Mouse (Mus musculus): ENCODE results near the gene Zcwpw1.
"Not testable (repeated sequence)": the region's sequence is repeated elsewhere in the genome, so short reads cannot be mapped to it uniquely, and the experiment has no call there.

The Zcwpw1 gene

DNA sequence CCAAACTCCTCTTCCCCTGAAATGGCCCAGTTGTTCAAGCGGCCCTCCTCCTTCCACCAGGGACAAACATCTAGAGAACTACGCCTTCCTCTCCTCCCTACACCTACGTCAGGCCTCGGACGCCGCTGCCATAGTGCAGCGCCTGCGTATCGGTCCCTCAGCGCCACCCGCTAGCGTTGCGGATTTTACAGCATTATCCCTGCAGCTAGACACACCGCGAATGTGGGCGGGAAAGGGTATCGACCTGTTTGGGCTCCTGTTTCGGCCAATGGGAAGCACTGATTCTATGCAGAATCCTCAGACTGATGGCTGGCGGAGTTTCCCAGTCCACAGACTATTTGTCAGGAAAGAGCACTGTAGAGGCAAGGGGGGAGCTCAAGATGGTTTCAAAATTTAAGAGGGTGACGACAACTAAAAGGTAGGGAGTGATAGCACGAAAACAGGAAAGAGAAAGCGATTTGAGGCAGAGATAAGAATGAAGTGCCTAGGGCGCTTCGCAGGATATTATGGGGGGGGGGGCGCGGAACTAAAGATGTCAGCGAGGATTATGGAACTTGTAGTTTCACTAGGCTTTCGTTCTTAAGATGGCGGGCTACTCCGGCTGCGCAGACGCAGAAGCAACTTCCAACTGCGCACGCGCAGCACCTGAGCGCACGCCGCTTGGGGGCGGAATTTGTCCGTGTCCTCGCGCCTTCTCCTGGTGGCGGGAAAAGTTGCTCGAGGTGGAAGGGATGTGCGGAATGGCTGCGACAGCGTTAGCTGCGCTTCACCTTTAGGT is at the start of gene Zcwpw1, which contains the start of gene Mepce:
TSS of gene Zcwpw1 (plus strand) at position 648 of the 778 bp plus-strand sequence.
TSS of gene Mepce (minus strand) at position 505 of the 778 bp plus-strand sequence.
- DNase-seq (ENCODE audit: low read depth, low spot score) = peak; percentile 91

DNA sequence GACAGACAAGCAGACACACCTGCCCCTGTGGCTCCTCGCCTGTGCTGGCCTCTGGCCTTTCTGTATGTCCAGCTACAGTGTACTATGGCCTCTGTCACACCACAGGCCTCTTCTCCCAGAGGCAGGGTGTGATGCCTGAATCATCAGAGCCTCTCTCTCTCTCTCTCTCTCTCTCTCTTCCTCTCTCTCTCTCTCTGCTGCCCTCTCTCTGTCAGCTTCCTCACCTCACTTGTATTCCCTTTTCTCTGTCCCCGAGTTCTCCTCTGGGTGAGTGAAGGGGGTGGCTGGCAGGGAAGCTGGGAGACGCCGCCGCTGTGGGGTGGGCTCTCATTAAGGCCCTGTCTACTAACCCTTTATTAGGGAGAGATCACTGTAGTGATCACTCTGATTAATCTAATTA is 49.1 kb upstream of the Zcwpw1 start:
- DNase-seq (ENCODE audit: low read depth, low spot score) = no peak

DNA sequence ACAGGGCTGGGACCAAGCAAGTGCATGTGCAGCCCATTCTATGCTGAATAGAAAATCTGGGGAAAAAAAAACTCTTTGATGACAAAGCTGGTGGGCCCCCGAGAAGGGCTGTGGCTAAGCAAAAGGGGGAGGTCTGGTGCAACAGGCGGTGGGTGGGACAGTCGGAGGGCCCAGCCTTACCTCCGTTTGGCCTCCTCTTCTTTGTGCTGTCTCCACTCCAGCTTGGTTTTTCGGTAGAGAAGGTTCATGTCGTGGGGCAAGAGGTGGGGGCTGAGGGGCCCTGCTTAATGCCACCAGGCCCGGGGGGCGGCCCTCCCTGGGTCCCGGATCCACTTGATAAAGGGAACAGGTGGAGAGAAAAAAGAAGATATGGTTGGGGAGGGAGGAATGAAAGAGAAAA is 48.1 kb upstream of the Zcwpw1 start:
- no peak for DNase-seq (ENCODE audit: low read depth, low spot score)

DNA sequence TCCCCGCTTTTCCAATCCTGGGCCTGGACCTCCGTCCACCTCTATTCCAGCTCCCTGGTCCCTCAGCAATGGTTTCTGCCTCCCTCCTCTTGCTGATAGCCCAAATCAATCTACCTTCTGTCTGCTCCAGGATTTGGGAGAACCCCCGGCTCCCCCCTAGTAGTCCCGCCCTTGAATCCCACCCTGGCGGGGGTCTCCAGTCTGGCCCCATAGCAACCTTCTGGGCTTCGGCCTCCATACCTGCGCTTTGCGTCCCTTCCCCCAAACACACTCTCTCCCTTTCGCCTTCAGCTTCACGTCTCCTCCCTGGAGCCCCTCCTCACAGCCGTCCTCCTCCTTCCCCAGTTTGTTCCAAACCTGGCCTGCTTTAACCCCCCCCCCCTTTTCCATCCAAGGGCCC is 47.1 kb upstream of the Zcwpw1 start:
- DNase-seq (ENCODE audit: low read depth, low spot score) = no peak

DNA sequence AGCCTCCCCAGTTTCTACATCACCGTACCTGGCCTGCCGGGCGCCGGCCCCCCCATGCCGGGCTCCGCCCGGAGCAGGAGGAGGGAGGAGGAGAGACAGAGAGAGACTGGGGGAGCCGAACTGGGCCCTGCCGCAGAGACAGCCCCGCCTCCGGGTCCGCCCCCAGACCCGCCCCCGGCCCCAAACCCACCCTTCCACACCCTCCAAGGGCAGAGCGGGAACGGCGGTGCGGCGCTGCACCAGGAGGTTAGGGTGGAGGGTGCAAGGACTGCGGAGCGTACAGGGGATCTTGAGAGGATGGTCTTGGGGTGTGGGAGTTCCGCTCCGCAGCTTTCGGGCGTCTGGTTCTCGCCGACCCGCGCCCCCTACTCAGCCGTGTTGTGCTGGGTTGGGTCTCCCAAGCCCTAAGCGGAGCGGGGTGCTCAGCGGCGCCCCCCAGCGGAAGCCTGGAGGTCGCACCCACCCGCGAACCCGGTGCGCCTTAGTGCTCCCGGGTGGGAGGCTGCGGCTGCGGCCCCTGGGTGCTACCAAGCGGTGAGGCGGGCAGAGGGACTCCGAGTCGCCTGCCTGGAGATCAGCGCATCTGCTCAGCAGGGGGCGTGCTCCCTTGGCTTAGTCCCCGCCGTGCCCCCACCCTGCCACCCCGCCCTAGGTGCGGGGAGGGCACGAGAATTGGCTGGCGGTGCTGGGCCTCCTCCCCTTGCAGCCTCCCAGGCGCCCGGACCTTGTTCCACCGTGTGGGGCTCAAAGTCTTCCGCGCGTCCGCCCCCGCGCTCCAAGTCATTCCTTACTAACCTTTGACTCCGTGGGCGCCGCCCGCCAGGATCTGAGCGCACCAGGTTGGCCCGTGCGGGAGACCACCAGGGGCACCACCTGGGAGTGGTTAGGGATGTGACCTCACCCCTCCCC is 46.3 kb upstream of the Zcwpw1 start, which contains the start of gene Nyap1:
TSS of gene Nyap1 (minus strand) at position 585 of the 909 bp plus-strand sequence.
- DNase-seq (ENCODE audit: low read depth, low spot score) = peak; percentile 61

DNA sequence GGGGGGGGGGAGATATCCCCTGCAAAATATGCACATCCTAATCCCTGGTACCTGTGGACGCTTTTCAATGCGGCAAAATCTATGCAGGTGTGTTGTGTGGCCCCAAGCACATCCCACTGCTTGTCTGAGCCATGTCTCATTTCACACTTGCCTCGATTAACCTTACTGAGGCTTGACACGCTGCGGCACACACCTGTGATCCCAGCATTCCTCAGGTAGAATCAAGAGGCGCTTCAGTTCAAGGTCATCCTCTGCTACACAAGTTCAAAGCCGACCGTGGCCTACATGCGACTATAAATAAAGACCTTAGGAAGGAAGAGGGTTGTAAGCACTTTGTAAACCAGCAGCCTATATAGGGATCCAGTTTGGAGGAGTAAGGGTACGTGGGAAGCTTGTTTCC is 45.5 kb upstream of the Zcwpw1 start:
- no peak for DNase-seq (ENCODE audit: low read depth, low spot score)

DNA sequence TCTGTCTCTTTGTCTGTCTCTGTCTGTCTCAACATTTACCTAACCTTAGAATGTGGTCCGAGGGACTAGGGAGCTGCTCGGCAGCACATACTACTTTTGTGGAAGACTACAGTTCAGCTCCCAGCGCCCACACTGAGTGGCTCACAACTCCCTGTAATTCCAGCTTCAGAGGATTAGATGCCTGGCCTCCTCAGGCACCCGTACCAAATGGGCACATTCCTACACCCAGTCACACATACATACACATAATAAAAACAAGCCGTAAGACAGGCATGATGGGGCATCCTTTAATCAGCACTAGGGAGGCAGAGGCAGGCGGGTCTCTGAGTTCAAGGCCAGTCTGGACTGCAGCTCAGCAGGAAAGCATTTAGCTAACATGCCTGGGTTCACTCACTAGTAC is 44.8 kb upstream of the Zcwpw1 start:
- no peak for DNase-seq (ENCODE audit: low read depth, low spot score)

DNA sequence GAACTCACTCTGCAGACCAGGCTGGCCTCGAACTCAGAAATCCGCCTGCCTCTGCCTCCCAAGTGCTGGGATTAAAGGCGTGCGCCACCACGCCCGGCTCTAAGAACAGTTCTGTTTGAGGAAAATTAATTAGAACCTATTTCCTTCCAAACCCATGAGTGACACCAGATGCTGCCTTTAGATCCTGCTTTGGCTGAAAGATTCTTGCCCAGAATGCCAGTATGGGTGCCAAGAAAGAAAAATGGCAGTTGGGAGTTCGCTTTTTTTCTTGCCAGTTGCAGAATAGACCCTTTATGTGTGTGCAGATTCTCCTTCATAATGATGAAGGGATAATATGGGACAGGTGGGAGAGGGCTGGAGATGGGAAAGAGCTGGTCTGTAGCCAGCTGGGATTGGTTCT is 43.4 kb upstream of the Zcwpw1 start:
- no peak for DNase-seq (ENCODE audit: low read depth, low spot score)

DNA sequence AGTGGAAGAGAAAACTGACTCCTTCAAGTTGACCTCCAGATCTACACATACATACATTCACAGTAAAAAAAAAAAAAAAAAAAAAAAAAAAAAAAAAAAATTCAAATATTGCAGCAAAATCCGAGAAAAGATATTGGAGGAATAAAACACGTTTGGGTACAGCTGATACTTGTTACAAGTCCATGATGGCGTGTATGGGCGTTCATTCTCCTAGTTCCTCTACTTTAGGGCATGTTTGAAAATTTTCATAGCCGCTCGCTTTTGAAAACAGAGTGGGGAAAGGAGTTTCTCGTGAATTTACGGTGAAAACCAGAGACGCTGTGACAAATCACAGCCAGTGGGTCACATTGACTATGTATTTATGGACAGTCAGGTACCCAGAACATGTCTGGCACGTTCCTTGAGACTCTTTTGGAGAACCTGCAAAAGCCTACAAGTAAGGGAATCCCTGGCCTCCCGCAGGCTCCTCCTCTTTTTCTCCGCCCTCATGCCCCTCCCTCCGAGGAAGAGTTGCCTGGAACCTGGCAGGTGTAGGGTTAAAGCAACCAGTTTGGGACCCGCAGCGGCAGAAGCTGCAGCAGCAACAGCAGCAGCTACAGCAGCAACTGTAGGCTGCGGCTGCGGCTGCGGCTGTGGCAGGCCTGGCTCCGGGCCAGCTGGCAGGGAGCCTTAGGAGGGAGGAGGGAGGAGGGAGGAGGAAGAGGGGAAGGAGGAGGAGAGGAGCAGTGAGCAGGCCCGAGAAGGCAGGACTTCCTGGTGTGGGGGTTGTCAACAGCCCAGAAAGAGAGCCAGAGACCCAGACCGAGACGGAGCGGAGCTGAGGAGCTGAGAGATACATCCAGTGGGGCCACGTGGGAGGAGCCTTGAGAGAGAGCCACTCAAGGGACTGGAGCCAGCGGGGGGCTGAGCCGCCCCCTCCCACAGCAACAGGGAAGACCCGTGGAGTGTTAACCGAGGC is 42.1 kb upstream of the Zcwpw1 start, which contains the start of gene Tsc22d4:
TSS of gene Tsc22d4 (plus strand) at position 517 of the 958 bp plus-strand sequence.
- peak; percentile 85 for DNase-seq (ENCODE audit: low read depth, low spot score)

DNA sequence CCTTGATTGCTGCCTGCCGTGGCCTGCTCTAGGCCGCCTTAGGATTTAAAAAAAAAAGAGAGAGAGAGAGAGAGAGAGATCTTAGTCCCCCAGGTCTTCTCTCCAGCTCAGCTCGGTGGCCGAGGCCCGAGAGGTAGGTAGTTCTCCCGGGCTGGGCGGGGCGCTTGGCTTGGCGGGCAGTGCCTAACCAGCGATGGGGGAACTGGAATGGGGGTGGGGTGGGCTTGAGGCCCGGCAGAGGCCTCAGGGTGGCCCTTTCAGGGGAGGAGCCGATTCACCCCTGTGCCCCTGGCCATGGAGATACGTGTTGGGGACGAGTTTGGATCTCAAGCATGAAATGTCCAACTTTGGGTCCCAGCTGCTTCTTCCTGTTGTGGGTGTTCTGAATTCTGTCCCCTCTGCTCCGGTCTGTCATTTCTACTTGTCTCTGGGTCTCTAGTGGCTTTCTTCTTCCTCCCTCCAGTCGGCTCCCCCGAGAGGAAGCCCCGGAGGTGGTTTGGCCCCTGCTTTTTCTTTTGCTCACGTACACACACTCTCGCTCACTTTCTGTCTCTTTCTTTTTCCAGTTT is 41.2 kb upstream of the Zcwpw1 start:
- DNase-seq (ENCODE audit: low read depth, low spot score) = no peak

DNA sequence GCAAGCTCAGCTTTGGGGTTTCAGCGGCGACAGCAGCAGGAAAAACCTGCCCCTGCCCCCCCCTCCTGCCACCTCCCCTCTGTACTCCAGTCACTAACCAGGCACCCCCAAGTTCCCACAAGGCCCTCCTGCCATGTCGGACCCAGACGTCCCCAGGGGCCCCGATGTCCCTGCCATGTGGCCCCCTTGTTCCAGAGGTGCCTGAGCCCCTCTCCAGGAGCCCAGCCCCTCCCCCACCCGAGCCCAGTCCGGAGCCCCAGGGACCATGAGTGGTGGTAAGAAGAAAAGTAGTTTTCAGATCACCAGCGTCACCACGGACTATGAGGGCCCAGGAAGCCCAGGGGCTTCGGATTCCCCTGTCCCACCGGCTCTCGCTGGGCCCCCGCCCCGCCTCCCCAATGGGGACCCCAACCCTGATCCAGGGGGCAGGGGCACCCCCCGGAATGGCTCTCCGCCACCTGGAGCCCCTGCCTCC is 40.7 kb upstream of the Zcwpw1 start:
- no peak for DNase-seq (ENCODE audit: low read depth, low spot score)

DNA sequence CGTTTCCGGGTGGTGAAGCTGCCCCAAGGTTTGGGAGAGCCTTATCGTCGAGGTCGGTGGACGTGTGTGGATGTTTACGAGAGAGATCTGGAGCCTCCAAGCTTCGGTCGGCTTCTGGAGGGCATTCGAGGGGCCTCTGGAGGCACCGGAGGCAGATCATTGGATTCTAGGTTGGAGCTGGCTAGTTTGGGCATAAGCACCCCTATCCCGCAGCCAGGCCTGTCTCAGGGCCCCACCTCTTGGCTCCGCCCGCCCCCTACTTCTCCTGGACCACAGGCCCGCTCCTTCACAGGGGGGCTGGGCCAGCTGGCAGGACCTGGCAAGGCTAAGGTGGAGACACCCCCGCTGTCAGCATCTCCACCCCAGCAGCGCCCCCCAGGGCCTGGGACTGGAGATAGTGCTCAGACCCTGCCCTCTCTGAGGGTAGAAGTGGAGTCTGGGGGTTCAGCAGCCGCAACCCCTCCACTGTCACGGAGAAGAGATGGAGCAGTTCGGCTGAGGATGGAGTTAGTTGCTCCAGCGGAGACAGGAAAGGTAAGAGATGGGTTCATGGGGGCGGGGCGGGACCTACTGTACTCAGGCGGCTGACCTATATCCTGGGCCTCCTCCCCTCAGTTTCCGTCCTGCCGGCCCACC is 40.2 kb upstream of the Zcwpw1 start:
- DNase-seq (ENCODE audit: low read depth, low spot score) = no peak

DNA sequence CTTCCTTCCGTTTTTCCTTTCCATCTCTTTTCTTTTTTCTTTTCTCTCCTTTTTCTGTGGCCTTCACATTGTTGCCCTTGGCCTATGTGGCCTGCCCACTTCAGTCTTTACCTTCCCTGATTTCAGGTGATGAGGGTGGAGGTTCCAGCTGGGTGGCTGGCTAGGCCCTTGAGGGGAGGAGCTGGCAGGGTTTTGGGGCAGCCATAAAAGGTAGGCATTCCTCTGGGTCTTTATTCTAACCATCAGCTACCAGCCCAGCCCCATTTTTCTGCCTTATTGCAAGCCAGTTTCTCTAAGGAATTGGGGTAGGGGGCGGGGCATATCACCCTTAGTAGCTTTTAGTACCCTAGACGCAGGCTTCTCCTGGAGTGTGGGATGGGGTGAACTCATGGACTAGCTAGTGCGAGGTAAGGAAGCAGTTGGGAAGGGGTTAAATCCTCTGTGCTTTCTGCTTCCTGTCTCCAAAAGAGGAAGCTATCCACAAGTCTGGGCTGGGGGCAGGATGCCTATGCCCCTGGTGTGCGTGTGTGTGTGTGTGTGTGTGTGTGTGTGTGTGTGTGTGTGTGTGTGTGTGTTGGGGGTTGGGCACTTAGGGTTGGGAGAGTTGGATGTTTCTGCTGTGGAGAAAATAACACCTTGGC is 39.3 kb upstream of the Zcwpw1 start:
- no peak for DNase-seq (ENCODE audit: low read depth, low spot score)

DNA sequence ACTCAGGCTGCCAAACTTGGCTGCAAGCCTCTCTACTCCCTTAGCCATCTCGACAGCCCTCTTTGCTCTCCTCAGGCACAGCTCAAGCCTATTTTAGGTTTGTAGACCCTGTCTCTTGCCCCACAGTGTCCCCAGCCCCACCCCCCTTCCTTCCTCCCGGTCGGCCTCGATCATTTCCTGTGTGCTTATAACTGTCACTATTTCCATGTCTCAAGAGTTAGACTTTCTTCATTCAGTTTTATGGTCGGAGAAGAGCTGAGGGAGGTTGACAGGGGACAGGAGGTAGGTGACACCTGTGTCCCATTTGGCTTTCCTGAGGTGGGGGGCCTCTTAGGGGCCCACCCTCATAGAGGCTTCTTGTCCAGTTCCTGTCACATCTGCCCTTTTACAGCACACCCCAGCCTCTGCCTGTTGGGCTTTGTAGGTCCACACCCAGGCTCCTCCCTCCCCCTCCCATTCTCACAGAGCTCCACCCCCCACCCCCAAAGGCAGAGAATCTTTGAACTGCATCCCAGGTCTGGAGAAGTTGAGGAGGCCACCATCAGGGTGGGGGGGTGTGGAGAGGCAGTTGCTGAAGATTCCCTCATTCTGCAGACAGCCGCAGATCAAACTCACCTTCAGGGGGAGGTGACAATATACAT is 38.3 kb upstream of the Zcwpw1 start:
- DNase-seq (ENCODE audit: low read depth, low spot score) = no peak

DNA sequence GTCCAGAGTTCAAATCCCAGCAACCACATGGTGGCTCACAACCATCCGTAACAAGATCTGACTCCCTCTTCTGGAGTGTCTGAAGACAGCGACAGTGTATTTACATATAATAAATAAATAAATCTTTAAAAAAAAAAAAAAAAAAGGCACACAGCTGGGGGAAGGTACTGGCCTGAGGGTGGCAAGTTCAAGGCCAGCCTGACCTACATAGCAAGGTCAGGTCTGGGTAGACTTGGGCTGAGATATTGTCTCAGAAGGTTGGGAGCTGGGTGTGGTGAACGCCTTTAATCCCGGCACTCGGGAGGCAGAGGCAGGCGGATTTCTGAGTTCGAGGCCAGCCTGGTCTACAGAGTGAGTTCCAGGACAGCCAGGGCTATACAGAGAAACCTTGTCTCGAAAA is 37.4 kb upstream of the Zcwpw1 start:
- DNase-seq (ENCODE audit: low read depth, low spot score) = not testable (repeated sequence)

DNA sequence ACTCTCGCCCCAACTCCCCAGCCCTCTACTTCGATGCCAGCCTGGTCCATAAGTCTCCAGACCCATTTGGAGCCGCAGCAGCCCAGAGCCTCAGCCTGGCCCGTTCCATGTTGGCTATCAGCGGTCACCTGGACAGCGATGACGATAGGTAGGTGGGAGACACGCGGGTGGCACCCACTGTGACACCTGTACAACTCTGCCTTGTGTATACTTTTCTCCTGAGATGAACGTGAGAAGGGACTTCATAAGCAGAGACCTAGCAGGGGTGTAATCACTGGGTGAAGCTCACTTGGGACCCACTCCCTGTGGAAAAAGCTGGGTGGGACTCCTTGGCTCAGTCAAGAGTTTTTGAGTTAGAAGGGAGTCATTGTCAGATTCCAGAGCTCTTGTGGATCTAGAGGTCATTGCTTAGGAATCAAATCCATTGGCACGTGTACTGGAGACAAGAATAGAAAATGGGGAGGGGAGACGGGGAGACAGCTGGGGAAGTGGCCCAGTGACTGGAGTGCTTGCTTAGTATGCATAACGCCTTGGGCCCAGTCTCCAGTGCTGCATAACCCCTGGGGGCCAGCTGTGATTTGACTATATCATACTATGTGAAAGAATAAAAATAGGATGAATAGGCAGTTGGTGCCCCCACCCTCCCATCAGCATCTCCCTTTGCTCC is 36.2 kb upstream of the Zcwpw1 start:
- no peak for DNase-seq (ENCODE audit: low read depth, low spot score)

DNA sequence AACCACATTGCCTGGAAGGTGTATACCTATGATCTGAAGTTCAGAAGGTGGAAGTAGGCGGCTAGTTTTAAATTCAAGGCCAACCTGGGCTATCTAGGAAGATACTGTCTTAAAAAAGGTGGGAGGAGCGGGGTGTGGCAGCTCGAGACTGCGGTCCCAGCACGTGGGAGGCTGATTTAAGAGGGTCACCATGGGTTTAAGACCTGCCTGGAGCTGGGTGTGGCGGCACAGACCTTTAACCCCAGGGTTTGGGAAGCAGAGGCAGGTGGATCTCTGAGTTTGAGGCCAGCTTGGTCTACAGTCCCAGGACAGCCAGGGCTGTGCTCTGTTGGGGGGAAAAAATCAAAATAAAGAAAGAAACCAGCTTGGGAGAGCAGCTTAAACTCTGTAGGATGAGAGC is 35.6 kb upstream of the Zcwpw1 start:
- no peak for DNase-seq (ENCODE audit: low read depth, low spot score)

DNA sequence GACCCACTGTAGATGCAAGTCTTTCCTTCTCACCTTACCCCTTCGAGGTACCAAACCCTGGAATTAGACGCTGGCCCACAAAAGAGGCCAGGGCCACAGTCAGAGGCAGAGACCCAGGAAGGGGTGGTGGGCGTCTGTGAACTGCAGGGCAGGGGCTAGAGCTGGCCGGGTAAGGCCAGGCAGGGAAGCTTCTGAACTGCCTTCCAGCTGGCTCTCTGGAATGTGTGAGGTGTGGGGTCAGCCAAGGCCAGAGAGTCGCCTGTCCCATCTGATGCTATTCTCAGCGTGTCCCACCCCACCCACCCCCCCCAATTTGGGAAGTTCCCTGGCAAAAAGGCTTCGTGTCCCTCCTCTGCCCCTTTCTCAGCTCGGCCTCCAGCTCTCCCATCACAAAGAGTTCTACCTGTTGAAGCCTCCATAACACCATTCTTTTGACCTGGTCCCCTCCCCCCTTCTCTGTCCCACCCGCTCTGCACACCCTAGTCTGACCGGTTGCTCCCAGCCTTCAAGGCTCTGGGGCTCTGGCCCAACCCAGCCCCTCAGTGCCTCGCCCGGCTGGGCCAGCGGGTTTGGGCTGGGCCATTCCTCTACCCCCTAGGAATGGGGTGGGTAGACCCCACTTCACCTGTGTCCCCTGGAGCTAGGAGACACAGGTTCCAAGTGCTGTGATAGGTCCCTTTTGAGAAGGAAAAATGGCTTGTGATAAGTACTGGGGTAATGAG is 34.3 kb upstream of the Zcwpw1 start:
- DNase-seq (ENCODE audit: low read depth, low spot score) = no peak

Data from WW6 (cell line).